Mouse (Mus musculus) mouse trophoblast stem cell (cell line): ENCODE measurements around the gene Dtymk.
"Not testable (repeated sequence)": the region's sequence is repeated elsewhere in the genome, so short reads cannot be mapped to it uniquely, and the experiment has no call there.

Source experiments
- in situ Hi-C, 2 experiments: fragments of 300-500 bp; cut with MseI, MboI; formaldehyde crosslinking; loops; 2 replicates in 1 of 2; 3 replicates in 1 of 2; pipeline ENCODE4 v1.15.1; 2025

Gene Dtymk

DNA sequence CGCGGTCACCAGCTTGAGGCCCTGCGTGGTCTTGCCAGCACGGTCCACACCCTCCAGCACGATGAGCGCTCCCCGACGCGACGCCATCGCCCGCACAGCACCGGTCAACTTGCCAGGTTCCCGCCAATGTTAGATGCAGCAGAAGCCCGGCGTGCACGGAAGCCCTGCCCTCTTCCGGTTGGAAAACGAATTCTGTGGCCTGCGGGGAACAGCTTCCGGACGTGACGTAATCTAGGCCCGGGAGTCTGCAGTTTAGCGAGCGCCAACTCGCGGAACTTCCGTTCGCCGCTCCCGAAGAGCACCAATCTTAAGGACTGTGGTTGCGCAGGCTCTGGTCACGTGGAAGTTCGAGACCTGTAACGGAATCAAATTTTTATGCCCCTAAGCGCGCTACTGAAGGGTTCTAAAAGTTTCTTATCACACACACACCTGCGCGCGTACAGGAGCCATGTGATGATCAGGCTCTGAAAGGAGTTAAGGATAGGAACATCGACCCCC, at the start of gene Dtymk:
Gene Dtymk, minus strand, starts transcription at position 194 of the 498 bp plus-strand sequence.
- in situ Hi-C loops: no loop called here

DNA sequence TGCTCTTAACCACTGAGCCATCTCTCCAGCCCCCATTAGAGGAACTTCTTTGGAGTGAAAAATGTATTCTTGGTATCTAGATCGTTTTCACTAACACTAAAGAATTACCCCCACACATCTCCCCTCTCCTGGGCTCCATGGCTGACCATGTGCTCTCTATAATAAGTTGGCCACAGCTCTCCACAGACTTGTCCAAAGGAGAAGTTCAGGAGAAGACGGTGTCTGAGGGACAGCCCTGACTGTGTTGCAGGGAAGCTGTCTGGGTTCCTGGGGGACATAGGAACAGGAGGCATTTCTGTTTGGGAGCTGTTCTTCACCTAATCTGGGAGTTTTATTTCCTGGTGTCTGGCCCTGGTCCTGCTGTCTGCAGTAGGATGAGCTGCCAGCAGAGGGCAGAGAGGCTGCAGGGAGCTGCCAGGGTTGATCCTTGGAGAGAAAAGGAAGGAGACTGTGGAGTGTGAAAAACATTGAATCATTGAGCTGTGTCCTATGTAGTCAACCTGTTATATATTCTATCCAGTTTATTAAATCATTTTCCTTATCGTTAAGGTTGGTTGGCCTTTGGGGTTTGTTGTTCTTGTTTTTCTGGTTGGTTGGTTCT, 44.1 kb upstream of the Dtymk start:
- in situ Hi-C loops: not testable (repeated sequence)

- in situ Hi-C loops: loop anchor here in 1 of 2 experiments (10.0 kb wide), 2 partner anchors 56 to 236 kb away; no protein-coding TSS in a partner anchor
Measured at GRCm38 (mm10) chr1:93838569-93838968, 36.8 kb upstream of the Dtymk start.

GRCm38 (mm10) chr1:93837335-93837734, 35.6 kb upstream of the Dtymk start:
- in situ Hi-C loops: loop anchor here in 1 of 2 experiments (10.0 kb wide), 2 partner anchors 57 to 237 kb away; no protein-coding TSS in a partner anchor

DNA sequence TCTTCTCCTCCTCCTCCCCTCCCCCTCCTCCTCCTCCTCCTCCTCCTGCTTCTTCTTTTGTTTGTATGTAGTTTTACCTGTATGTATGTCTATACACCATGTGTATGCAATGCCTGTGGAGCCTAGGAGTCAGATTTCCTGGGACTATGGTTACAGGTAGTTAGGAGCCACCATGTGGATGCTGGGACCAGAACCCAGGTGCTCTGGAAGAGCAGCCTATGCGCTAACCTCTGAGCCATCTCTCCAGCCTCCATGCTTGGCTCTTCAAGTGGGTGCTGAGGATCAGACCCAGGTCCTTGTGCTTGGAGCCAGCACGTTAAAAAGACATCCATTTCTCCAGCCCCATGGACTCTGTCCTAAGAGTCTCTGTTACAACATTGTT, 34.8 kb upstream of the Dtymk start:
- in situ Hi-C loops: loop anchor here in 1 of 2 experiments (10.0 kb wide), 2 partner anchors 58 to 238 kb away; no protein-coding TSS in a partner anchor

- in situ Hi-C loops: loop anchor here in 1 of 2 experiments (10.0 kb wide), 2 partner anchors 59 to 239 kb away; no protein-coding TSS in a partner anchor
Measured at GRCm38 (mm10) chr1:93835876-93836531, 34.3 kb upstream of the Dtymk start.

- in situ Hi-C loops: loop anchor here in 1 of 2 experiments (10.0 kb wide), 2 partner anchors 60 to 240 kb away; no protein-coding TSS in a partner anchor
Measured at GRCm38 (mm10) chr1:93835211-93835610, 33.5 kb upstream of the Dtymk start.

DNA sequence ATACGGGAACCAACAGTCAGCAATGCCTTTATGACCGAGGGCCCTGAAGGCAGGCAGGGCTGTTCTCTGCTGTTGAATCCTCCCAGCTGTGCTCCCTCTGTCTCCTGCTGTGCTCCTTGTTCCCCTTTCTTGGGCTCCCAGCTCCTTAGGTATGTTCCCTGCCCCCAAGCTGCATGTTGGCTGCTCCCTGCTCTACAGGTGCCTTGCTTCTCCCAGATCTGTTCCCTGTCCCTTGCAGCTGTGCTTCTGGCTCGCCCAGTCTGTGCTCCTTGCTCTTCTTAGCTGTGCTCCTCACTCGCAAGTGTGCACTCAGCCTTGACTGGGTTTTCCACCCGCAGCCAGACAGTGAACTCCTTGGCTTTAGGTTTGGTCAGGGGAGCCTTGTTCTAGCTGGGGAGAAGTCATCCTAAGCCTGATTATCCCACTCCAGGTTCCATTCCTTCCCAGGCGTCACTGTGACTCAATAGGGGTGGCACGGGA, 33.0 kb upstream of the Dtymk start:
- in situ Hi-C loops: loop anchor here in 1 of 2 experiments (10.0 kb wide), 2 partner anchors 60 to 240 kb away; no protein-coding TSS in a partner anchor

DNA sequence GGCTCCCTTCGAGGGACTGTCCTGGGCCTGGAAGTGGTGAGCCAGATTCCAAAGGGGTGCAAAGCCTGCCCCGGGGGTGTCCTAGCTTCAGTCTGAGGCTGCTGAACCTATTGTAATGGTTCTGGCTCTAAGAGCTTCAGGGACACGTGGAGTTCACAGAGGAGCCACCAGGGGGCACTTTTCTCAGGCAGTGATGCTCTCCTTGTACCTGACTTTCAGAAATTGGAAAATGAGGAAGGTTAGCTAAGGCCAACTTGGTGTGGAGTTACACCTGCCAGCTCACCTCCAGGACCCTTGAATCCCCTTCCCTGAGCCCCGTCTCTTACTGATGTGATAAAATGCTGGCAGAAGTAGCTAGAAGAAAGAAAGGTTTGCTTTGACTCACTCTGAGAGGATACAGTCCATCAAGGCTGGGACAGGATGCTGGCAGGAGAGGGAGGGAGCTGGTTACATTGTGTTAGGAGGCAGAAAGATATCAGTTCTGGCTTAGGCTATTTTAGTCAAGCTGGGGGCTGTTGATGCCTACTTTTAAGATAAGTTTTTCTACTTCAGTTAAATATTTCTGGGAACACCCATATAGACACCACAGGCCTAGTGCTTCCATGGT, 31.1 kb upstream of the Dtymk start:
- in situ Hi-C loops: loop anchor here in 1 of 2 experiments (10.0 kb wide), 2 partner anchors 62 to 242 kb away; no protein-coding TSS in a partner anchor

DNA sequence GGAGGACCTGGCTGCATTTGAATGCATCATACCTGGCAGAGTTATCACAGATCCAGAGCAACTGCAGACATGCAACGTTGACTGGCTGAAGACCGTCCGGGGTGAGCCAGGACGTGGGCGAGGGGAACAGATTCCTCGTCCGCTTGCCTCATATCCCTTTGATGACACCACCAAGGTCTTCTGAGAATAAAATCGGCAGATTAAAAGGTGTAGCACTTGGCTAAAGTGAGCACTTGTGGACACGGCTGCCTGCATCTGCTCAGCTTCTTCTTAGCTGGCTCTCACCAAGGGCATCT, 24.8 kb upstream of the Dtymk start:
- in situ Hi-C loops: no loop called here

GRCm38 (mm10) chr1:93825771-93826539, 24.2 kb upstream of the Dtymk start:
- in situ Hi-C loops: no loop called here

- in situ Hi-C loops: no loop called here
Measured at GRCm38 (mm10) chr1:93825105-93825674, 23.5 kb upstream of the Dtymk start.

- in situ Hi-C loops: no loop called here
Measured at GRCm38 (mm10) chr1:93824609-93825008, 22.9 kb upstream of the Dtymk start, which contains the start of gene D2hgdh. Gene D2hgdh, plus strand, starts transcription at chr1:93824909.

DNA sequence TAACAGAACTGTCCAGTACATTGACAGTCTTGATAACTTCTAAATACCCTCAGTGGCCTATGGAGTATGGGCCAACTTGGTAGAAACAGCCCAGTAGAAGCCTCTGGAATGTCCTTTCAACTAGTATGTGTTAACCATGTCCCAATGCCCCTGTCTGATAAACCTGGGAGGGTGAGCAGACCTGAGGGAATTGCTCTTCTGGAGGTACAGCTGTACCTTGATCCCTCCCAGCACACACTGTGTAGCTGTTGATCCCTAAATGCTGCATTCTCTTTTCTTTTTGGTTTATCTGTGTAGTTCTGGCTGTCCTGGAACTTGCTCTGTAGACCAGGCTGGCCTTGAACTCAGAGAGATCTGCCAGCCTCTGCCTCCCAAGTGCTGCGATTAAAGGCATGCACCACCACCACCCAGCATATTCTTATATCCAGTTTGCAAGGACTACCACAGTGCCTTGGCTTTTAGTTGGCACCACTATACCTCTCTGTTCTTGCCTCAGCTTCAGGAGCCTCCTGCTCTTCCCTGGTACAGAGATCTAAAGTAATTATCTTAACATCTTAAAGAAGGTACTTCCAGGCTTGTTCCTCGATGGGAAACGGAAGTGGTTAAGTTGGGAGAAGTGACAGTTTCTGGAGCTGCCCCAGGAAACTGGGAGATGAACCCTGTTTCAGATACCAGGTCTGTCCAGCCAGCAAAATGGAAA, 22.2 kb upstream of the Dtymk start:
- in situ Hi-C loops: no loop called here

- in situ Hi-C loops: no loop called here
Measured at GRCm38 (mm10) chr1:93818722-93819121, 17.0 kb upstream of the Dtymk start.

GRCm38 (mm10) chr1:93817823-93818532, 16.2 kb upstream of the Dtymk start:
- in situ Hi-C loops: no loop called here

DNA sequence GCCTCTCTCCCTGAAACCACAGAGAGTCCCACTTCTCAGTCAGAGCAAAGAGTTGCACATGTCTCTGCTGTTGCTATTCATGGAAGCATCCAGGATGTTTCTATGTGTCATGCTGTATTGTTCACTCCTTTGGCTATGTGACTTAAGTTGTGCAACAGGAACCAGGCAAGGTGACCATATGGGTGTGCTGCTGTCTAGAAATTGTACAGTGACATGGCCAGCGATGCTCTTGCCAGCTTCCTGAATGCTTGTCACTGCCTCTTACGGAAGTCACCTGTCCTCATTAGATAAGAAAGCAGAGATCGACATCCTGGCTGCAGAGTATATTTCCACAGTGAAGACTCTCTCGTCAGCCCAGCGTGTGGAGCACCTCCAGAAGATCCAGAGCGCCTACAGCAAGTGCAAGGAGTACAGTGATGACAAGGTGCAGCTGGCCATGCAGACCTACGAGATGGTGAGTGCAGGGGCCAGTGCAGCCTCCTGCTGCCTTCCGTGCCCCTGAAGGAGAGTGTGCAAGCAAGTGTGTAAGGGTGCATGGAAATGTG, 9.8 kb upstream of the Dtymk start:
- in situ Hi-C loops: no loop called here

GRCm38 (mm10) chr1:93810011-93810410, 8.3 kb upstream of the Dtymk start:
- in situ Hi-C loops: no loop called here

- in situ Hi-C loops: no loop called here
Measured at GRCm38 (mm10) chr1:93808871-93809270, 7.1 kb upstream of the Dtymk start.
